Mouse (Mus musculus) neural tube, embryonic 14.5 days (tissue): ENCODE results near the gene Ier2. TPM values are rescaled to one million over a fixed set of nuclear protein-coding genes. Genes with fewer than 3 reads are reported as not detected.
A peak's percentile ranks its signal among the peaks of the same experiment; 100 is the strongest.
"Not testable (repeated sequence)": the region's sequence is repeated elsewhere in the genome, so short reads cannot be mapped to it uniquely, and the experiment has no call there.

Experiments
- ATAC-seq: fragments of 200-750 bp; cut with Nextera tagmentation; 2 replicates; pipeline ENCODE4 v1.8.0; 2017; ENCODE audit warnings: low read depth, mild to moderate bottlenecking, moderate TSS enrichment, moderate library complexity
- H3K27ac ChIP-seq: fragments of 300-500 bp; sonication (generic); 2 replicates; pipeline ENCODE4 v1.5.1; 2014; ENCODE audit warnings: low read depth, mild to moderate bottlenecking, control low read depth, low read length, moderate library complexity, mixed read lengths
- H3K27me3 ChIP-seq: fragments of 300-500 bp; sonication (generic); 2 replicates; pipeline ENCODE4 v1.6.1; 2014; ENCODE audit warnings: low read length; ENCODE audit not compliant: control insufficient read depth, insufficient read depth
- H3K36me3 ChIP-seq: fragments of 300-500 bp; sonication (generic); 2 replicates; pipeline ENCODE4 v1.6.1; 2014; ENCODE audit warnings: low read length, mixed read lengths; ENCODE audit not compliant: control insufficient read depth, insufficient read depth
- H3K4me1 ChIP-seq: fragments of 300-500 bp; sonication (generic); 2 replicates; pipeline ENCODE4 v1.6.1; 2014; ENCODE audit warnings: low read length; ENCODE audit not compliant: control insufficient read depth, insufficient read depth
- H3K4me2 ChIP-seq: fragments of 300-500 bp; sonication (generic); 2 replicates; pipeline ENCODE4 v1.6.1; 2014; ENCODE audit warnings: mild to moderate bottlenecking, low read depth, low read length, control low read depth
- H3K4me3 ChIP-seq: fragments of 300-500 bp; sonication (generic); 2 replicates; pipeline ENCODE4 v1.5.1; 2014; ENCODE audit warnings: low read depth, low read length, control low read depth, mixed read lengths
- H3K9ac ChIP-seq: fragments of 300-500 bp; sonication (generic); replicated peaks from 2 replicates; pipeline ENCODE4 v1.6.1; 2014; ENCODE audit warnings: low read depth, mild to moderate bottlenecking, control low read depth, low read length, mixed read lengths
- H3K9me3 ChIP-seq: fragments of 300-500 bp; sonication (generic); 2 replicates; pipeline ENCODE4 v1.6.1; 2016; ENCODE audit warnings: low read length; ENCODE audit not compliant: control insufficient read depth
- WGBS: fragments of 180-500 bp; shearing (Covaris S2); extraction: QIAGEN DNeasy Blood & Tissue Kit; methylation state at CpG from one replicate; pipeline ENCODE4 v1.1.7; 2014; 5-methylcytosine and 5-hydroxymethylcytosine counted together
- polyA plus RNA-seq: library from polyadenylated mRNA; unstranded; fragments of >200 nt; fragmentation: Nextera tagmentation; extraction: Ambion mirVana; gene quantifications from 2 replicates; pipeline ENCODE4 v1.2.1, GENCODE M21; 2014

Ier2 gene
- polyA plus RNA-seq, 1 experiment from 2014 or later, result 14.4 TPM

- 92% methylated on average over 4 of the region's 4 CpGs for WGBS
- H3K36me3 ChIP-seq, result peaks cover 19% of the 10 kb centered on the region
- H3K9me3 ChIP-seq, result no peaks in the 10 kb centered on the region
- H3K4me3 ChIP-seq, result no peak overlapping the region
- H3K4me2 ChIP-seq, result no peak overlapping the region
- no peaks in the 10 kb centered on the region for H3K27me3 ChIP-seq
- H3K27ac ChIP-seq, result no peak overlapping the region
- peaks cover 12% of the 10 kb centered on the region; the same call in 1 of the 2 replicates for H3K4me1 ChIP-seq
- no peak for ATAC-seq
- no peak overlapping the region for H3K9ac ChIP-seq
Observed at GRCm38 (mm10) chr8:84631813-84632212, 30.8 kb downstream of the Ier2 start.

- no peak overlapping the region for H3K4me3 ChIP-seq
- 80% methylated on average over 4 of the region's 4 CpGs for WGBS
- no peak for ATAC-seq
Observed at GRCm38 (mm10) chr8:84630145-84630544, 32.5 kb downstream of the Ier2 start.

GRCm38 (mm10) chr8:84629586-84629985, 33.1 kb downstream of the Ier2 start:
- Histone ChIP-seq H3K27ac (no peak overlapping the region), H3K9ac (no peak overlapping the region), H3K4me2 (no peak overlapping the region), H3K4me3 (no peak overlapping the region), H3K9me3 (no peaks in the 10 kb centered on the region), H3K36me3 (peaks cover 22% of the 10 kb centered on the region), H3K27me3 (no peaks in the 10 kb centered on the region), H3K4me1 (no peaks in the 10 kb centered on the region)
- 84% methylated on average over 11 of the region's 11 CpGs for WGBS
- no peak for ATAC-seq

More at GRCm38 (mm10) chr8:84630145-84630544, 32.5 kb downstream of the Ier2 start:
- Histone ChIP-seq H3K9me3 (no peaks in the 10 kb centered on the region), H3K27me3 (no peaks in the 10 kb centered on the region), H3K27ac (no peak overlapping the region), H3K4me1 (peaks cover 5% of the 10 kb centered on the region; the same call in 1 of the 2 replicates), H3K4me2 (no peak overlapping the region), H3K36me3 (peaks cover 22% of the 10 kb centered on the region), H3K9ac (no peak overlapping the region)

- not testable (repeated sequence) for H3K36me3 ChIP-seq, H3K4me3 ChIP-seq, H3K4me1 ChIP-seq, H3K27ac ChIP-seq, H3K9ac ChIP-seq, ATAC-seq, H3K9me3 ChIP-seq, H3K27me3 ChIP-seq, H3K4me2 ChIP-seq
- 85% methylated on average over 4 of the region's 4 CpGs for WGBS
Observed at GRCm38 (mm10) chr8:84623425-84623824, 39.2 kb downstream of the Ier2 start.

GRCm38 (mm10) chr8:84621102-84621625, 41.5 kb downstream of the Ier2 start:
- H3K27ac ChIP-seq, result no peak overlapping the region
- H3K4me2 ChIP-seq, result no peak overlapping the region
- H3K9ac ChIP-seq, result no peak overlapping the region
- WGBS, result 79% methylated on average over 8 of the region's 8 CpGs
- H3K36me3 ChIP-seq, result 0 out of 2 replicates have a peak, but pooled peaks cover 7% of the 10 kb centered on the region
- H3K4me1 ChIP-seq, result 0 out of 2 replicates have a peak, but pooled peaks cover 3% of the 10 kb centered on the region
- no peak overlapping the region for H3K4me3 ChIP-seq
- H3K27me3 ChIP-seq, result no peaks in the 10 kb centered on the region
- no peak for ATAC-seq
- no peaks in the 10 kb centered on the region for H3K9me3 ChIP-seq

- Histone ChIP-seq H3K9me3 (no peaks in the 10 kb centered on the region), H3K4me1 (0 out of 2 replicates have a peak, but pooled peaks cover 7% of the 10 kb centered on the region), H3K27me3 (no peaks in the 10 kb centered on the region), H3K4me3 (no peak overlapping the region), H3K36me3 (0 out of 2 replicates have a peak, but pooled peaks cover 9% of the 10 kb centered on the region), H3K27ac (no peak overlapping the region), H3K9ac (no peak overlapping the region), H3K4me2 (no peak overlapping the region)
- no peak; the same call in 1 of the 2 replicates for ATAC-seq
- WGBS, result 47% methylated on average over 22 of the region's 22 CpGs
Observed at GRCm38 (mm10) chr8:84617005-84617404, 45.6 kb downstream of the Ier2 start.

- Histone ChIP-seq H3K4me3 (no peak overlapping the region), H3K4me1 (0 out of 2 replicates have a peak, but pooled peaks cover 7% of the 10 kb centered on the region), H3K27me3 (no peaks in the 10 kb centered on the region), H3K9me3 (no peaks in the 10 kb centered on the region), H3K4me2 (no peak overlapping the region), H3K27ac (no peak overlapping the region), H3K9ac (no peak overlapping the region), H3K36me3 (0 out of 2 replicates have a peak, but pooled peaks cover 7% of the 10 kb centered on the region)
- WGBS, result 32% methylated on average over 22 of the region's 22 CpGs
- peak; percentile 21; the same call in 1 of the 2 replicates for ATAC-seq
Observed at GRCm38 (mm10) chr8:84615666-84616485, 46.8 kb downstream of the Ier2 start.

GRCm38 (mm10) chr8:84614512-84615223, 48.0 kb downstream of the Ier2 start:
- WGBS, result 25% methylated on average over 16 of the region's 16 CpGs
- Histone ChIP-seq H3K27ac (no peak overlapping the region), H3K4me2 (no peak overlapping the region), H3K9ac (no peak overlapping the region), H3K9me3 (no peaks in the 10 kb centered on the region), H3K4me1 (0 out of 2 replicates have a peak, but pooled peaks cover 7% of the 10 kb centered on the region), H3K4me3 (no peak overlapping the region), H3K27me3 (no peaks in the 10 kb centered on the region), H3K36me3 (0 out of 2 replicates have a peak, but pooled peaks cover 7% of the 10 kb centered on the region)
- ATAC-seq, result no peak
